Mouse (Mus musculus) bone marrow macrophage, adult 2 months (primary cell): ENCODE data around the gene Irf1.

ENCODE experiments used
- CTCF ChIP-seq: IDR thresholded peaks from 2 replicates; pipeline ENCODE4 v1.5.1; 2012; ENCODE audit warnings: low read depth, mild to moderate bottlenecking, low read length, moderate library complexity
- POLR2A ChIP-seq: IDR thresholded peaks from 2 replicates; pipeline ENCODE4 v1.6.1; 2012; ENCODE audit warnings: mild to moderate bottlenecking, low read depth, low read length, borderline replicate concordance

DNA sequence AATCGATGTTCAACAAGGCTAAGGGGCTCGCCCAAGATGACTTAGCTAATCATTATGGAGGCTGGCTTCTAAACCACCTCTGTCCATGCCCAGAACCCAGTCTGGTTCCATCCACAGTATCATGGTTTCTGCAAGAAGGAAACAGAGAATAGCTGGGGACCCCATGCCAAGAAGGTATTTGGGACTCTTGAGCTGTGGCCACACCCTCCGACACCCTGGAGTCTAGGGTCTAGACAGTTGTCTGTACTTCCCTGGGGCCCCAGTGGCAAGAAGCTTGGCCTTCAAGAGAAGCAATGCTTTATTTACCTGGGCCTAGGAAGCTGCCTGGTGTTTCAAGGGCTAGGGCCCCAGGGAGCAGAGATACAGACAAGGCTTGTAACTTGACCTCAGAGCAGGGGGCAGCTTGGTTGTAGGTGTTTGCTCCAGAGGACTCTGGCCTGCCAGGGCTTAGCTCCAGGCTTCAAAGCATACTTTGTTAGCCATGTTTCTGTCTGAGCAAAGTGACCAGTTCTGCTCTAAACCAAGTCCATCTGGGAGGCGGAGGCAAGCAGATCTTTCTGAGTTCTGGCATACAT, 11.5 kb downstream of the Irf1 start:
- TF ChIP-seq POLR2A (no peak), CTCF (no peak)
